Mouse (Mus musculus) right cerebral cortex, postnatal 10 days (tissue): Measurements from ENCODE around the gene Pde6d.

Source experiments
- DNase-seq, 2 experiments: peaks; one replicate each; pipeline ENCODE4 v3.0.0; 2021; ENCODE audit warnings: low spot score in 2 of 2

Gene Pde6d

DNA sequence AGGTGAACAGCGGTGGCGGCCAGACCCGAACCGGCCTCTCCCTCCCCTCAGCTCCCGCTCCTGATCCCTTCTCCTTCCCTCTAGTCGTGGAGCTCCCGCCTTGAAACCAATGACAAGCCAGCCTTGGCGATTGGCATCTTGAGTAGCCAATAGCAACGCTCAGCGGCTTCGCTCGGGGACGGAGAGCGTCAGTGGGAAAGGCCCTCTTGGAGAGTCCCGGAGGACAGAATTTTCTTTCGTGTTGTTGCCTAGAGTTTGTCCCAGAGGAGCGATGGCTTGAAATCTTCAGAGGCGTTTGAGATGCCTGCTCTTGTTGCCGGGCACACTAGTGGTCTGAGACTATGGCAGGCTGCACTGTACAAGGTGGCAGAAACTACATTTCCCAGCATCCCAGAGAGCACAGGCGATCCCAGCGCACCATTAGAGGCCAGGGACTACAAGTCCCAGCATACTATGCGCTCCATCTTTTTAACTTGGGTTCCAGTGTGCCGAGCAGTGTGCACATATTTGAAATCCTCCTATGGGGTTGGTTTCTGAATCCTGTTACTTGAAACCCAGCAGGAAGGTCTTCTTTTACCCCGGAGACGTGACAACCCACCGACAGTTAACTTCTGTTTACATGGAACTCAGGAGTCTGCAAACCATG is at the start of gene Pde6d, which contains the start of gene Cops7b:
TSS of gene Pde6d (minus strand) at position 179 of the 646 bp plus-strand sequence.
TSS of gene Cops7b (plus strand) at position 454 of the 646 bp plus-strand sequence.
- peak; percentile 97 to 98 for DNase-seq

DNA sequence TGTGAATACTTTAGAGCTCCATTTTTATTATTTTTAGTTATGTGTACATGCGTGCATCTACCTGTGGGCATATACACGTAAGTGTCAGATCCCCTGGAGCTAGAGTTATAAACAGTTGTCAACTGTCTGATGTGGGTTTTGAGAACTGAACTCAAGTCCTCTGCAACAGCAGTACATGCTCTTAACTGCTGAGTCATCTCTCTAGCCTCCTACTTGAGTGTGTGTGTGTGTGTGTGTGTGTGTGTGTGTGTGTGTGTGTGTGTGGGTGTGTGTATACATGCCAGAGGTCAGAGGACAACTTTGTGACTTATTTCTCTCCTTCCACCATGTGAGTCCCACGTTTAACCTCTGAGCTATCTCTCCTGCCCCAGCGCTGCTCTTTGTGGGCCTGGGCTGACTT is 48.1 kb upstream of the Pde6d start:
- DNase-seq: no peak

DNA sequence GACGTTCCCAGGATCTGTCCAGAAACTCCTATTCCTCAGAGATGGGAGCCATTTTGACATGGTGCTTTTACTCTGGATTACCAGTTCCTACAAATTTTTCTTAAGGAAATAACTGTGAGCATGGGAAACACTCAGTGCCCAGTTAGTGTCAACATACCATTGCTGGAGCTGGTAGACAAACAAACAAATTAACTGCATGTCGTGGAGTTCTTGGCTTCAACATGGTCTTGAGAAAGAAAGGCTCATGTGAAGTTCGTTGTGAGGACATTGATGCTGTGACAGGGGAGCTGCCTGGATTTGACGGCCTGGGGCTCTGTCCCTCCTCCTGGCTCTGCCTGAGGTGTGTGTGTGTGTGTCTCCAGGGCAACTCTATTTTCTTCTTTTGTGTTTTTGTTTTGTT is 47.5 kb upstream of the Pde6d start:
- DNase-seq: no peak

DNA sequence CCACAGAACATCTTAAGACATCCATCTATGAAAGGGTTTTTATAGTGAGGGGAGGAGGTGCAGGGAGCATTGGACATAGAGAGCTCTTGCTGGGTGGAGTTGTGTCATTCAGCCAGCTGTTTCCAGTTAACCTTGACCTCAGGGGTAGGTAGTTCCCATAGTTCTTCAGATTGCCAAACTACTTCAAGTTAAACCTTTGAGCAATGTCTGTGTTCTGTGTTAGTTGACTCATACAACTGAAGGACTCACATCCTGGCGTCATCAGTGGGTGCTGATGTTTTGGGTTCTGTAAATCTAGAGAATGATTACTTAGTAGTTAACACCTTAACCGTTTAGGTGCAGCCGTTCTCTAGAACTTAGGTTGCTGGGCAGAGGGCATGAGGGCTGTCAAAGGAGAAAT is 45.8 kb upstream of the Pde6d start:
- no peak for DNase-seq

DNA sequence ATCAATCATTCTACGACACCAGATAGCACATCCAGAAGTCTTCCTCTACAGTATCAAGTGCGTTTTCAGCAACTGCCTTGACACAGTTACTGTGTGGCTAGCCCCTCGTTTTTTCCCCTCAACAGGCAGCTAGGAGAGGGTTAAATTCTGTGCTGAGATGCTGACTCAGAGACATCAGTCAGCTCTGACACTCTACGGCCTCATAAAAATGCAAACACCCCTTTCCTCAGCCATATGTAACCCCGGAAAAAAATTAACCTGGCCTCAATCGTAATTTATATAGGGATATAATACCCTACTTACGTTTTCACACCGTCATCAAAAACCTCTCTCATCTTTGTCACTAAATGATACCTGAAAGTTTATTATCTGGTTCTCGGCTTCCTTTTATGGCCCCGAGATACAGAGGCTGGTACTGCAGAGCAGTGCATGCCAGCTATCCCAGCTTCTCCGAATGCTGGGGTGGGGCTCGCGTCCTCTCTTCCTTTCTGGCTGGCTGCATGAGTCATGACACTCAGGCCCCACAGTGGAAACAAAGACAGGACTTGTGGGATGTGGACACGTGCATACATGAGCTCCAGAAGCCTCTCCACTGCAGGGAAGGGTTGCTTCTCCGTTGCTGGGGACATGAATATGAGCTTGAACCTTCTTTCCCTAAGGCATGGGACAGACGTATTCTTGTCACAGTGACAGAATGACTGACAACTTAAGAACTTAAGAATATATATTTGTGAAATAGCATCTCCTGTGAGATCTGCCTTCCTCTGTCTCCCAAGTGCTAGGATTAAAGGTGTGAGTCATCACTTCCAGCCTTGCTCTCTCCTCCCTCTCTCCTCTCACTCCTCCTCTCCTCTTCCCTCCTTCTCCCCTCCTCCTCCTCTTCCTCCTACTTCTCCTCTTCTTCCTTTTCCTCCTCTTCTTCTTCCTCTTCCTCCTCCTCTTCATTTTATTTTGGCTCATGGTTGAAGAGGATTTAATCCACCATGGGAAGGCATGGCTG is 40.9 kb upstream of the Pde6d start:
- DNase-seq: no peak

DNA sequence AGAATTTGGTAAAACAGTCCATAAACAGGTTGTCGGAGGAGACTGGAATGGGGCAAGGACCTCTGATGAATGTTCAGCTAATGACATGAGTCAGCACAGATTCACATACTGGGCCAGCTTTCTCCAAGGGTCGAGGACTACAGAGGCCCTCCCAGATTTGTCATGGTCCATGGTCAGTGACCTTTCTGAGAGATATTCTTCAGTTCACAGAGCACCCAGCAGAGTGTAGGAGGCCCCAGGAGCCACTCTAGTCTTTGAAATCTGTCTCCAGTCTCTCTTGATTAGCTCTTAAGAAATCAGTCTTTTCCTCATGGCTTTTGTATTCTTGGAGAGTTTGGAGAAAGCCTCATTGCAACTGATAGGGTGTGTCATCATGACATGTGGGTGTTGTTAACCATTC is 39.9 kb upstream of the Pde6d start:
- no peak for DNase-seq

DNA sequence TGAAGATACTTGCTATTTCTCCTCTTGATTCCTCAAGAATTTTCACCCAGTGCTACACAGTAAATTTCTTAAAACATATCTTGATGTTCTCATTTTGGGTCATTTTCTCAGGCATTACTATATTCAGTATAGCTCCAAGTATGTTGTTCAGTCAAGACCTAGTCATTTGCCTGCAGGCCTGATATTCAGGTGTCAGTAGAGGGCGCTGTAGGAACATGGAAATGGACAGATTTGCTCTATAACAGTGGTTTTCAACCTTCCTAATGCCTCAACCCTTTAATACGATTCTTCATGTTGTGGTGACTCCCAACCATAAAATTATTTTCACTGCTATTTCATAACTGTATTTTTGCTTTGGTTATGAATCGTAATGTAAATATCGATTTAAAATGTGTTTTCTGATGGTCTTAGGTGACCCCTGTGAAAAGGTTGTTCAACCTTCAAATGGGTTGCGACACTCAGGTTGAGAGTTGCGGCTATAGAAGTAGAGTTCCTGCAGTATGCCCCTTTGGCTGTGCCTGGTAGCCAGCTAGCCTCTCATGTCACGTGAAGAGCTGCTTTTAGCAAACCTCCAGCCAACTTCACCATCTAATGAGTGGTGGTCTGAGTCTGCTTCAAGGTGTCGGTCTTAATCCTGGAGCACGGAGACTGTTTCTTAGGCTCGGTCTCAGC is 36.2 kb upstream of the Pde6d start:
- peak; percentile 81 to 86 for DNase-seq

DNA sequence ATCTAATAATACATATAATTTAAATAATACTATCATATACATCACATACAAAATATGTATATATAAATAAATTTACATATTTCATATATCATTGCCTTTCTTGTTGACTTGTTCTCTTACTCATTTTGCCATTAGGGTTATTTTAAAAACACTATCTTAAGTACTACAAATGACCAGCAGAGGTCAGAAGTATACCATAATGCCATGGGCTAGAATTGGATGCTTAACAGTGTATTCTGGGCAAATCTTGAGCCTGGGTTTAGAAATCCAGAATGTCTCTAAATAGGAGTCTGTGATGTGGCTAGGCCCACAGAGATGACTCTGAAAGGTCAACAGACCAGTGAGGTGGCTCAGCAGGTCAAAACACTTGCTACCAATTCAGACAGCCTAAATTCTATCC is 31.8 kb upstream of the Pde6d start:
- no peak for DNase-seq

DNA sequence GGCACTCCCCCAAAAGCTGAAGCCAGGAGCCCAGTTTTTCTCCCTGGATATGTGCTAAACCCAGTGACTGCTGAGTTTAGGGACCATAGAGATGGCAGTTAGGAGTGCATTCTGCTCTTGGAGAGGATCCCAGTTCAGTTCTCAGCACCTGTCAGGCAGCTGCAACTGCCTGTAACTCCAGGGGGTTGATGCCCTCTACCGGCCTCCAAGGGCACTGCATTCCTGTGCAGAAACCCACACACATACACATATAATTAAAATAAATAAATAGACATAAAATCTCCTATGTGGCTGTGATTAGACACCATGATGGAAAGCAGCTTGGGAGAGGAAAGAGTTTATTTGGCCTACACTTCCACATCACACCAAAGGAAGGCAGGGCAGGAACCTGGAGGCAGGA is 29.7 kb upstream of the Pde6d start:
- DNase-seq: no peak

DNA sequence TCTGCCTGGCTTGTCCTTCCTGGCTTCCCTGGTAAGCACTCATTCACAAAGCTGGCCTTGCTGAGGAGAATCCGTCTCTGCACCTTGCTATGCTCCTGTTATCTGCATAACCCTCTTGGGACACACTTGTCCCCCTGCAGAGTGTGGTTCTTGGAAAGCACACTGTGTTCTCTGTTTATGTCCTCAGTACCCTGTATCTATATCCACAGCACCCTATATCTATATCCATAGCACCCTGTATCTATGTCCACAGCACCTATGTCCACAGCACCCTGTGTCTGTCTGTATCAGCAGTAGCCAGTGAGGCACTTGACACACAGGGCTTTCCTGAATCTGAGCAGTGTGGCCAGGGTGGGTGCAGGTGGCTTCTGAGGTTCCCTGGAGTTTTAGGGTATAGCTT is 28.5 kb upstream of the Pde6d start:
- DNase-seq: no peak

DNA sequence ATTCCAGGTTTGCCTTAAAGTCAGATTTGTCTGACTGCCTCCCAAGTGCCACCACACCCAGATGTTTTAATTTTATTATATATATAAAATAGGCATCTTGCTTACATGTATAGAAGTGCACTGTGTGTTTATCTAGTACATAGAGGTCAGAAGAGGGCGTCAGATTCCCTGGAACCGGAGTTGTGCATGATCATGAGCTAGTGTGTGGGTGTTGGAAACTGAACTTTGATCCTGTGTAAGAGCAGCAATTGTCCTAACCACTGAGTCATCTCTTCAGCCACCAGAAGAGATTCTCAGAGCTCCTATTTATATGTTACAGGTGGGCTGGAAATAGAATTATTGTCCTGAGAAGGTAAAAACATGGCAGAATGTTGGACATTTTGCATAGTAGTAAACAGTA is 17.7 kb upstream of the Pde6d start:
- no peak for DNase-seq

DNA sequence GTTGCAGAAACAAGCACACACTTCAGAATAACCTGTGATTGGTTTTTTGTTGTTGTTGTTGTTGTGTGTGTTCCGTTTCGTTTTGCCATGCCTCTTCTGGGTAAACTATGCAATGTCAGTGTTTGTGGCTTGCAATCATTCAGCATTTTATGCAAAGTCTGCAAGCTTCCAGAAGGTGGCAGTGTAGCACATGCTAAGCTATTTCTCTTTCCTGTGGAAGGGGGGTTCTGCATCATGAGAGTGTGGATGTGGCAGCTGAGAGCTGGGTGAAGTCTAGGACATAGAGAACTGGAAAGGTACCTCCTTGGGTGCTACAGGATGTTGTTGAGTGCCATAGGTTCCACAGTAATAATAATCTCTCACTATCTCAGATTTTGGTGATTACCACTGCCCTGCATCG is 16.1 kb upstream of the Pde6d start:
- DNase-seq: peak; percentile 40 to 44

DNA sequence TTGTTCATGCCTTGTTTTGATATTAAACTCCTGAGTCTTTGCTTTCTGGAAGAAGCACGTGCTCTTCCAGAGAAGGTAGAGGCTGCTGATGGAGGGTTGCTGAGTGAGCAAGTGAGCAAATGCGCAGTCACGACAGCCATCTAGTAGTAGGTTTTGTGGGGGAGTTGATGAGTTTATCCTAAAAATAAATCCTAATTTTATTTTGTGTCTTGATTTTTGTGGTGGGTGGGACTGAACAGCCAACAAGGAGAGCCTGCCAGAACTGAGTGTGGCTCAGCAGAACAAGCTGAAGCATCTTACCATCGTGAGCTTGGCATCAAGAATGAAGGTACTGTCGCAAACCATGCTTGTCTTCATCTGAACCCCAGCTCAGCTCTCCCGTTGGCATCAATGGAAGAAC is 14.1 kb upstream of the Pde6d start:
- peak; percentile 34 to 38 for DNase-seq

DNA sequence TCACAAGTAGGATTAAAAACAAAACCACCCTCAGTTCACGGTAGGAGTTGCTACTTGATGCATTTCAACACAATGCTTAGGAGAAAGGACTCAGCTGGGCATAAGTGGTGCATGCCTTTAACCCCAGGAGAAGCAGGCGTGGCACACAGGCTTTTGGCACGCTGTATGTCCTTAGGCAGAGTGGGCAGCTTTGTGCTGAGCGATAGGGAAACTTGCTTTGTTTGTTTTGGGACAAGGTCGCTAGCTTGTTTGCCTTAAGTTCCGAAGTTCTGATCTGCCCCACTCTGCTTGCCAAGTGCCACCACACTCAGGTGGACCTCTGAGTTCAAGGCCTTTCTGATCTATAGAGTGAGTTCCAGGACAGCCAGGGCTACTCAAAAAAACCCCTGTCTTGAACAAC is 12.9 kb upstream of the Pde6d start:
- DNase-seq: no peak

DNA sequence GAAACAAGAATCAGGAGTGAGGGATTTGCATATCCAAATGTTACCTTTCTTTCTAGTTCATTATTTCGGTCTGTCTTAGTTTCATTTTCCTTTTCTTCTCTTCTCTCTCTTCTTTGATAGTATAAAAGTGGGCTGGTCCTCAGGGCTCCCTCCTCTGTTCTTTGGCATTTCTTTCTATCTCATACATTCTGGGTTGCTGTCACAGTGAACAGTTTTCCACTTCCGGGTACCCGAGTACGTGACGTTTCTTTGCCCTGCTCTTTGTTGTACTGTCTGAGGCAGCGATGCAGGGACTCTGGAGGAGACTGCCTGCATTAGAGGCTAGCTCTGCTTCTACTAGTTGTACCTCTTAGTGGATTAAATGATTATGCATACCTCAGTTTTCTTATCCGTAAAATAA is 12.1 kb upstream of the Pde6d start:
- no peak for DNase-seq

DNA sequence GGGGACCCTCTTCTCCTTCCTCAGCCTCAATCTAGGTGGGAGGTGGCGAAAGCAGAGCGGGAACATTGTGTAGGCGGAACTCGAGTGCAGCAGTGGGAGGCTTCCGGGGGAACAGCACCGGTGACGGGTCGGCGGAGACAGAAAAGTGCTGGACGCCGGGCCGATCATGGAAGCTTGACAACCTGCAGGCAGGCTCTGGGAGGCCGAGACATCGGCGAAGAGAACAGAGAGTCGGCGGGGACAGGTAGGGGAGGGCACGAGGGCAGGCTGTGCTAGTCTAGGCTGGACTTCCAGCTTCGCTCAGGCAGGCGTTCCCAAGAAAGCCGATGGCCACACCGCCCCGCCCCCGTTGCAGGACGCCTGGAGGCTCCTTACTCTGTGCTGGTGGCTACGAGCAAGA is 4.6 kb upstream of the Pde6d start:
- DNase-seq: peak; percentile 90

DNA sequence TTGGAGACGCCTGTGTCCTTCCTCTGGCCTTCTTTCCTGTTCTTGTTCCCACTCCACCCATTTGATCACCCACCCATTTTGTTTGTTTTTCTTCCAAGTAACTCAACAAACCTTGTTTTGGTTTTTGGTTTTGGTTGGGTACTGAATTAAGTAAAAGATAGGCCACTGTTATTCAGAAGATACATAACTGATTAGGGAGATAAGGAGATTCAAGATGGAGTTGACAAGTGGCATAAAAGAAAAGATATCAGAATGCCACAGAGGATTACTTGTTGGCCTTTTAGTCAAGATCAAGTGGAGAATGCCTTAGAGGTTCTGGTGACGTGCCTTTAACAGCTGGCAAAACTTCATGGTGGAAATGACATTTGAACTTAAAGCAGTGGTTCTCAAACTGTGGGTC is 1.3 kb upstream of the Pde6d start:
- no peak for DNase-seq

DNA sequence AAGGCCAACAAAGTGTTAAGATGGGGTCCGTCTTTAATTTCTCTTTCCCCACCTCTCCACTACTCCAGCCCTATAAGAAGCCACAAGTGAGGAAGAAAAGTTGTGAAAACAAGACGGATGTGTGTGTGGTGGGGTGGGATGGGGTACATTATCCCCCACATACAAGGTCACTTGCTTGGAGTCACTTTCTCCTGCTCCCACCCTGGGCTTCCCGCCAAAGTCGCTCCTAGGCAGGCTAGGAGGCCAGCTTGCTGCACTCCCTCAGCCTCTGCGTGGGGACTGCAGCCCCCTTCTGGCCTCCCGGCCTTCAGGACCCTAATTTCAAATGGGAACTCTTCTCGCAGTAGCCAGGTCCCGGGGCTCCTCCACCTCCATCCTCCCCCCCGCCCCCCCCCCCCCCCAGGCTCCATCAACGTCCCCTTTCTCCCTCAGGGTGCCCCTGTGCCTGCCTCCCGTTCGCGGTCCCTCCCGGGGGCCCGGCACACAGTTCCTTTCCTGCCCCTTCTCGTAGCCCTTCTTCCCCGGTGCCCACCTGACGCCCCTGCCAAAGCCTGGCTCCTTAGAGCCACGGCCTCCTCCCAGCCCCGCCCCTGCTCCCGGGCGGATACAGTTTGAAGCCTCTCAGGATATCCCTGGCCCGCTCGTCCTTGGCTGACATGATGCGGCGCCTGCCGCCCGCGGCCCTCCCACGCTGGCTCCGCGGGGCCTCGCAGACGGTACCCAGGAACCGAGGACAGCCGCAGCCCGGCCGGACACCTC is 558 bp downstream of the Pde6d start:
- DNase-seq: peak; percentile 47 to 64

DNA sequence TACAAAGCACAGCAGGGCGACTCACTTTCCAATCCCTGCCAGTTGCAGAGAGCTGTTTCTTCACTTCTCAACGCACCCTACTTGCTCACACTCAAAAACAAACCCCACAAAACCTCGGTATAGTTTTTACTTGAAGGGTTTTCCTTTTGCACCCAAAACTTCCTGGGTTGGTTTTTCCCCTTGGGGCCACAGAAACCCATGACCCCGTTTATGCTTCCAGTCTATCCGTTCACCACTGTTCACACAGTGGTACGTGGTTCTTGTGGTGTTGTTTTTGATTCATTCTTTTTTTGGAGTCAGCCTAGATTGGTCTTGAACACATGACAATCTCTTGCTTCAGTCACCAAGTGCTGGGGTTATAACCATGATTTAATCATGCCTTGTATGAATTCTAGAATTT is 2.0 kb downstream of the Pde6d start:
- no peak for DNase-seq

DNA sequence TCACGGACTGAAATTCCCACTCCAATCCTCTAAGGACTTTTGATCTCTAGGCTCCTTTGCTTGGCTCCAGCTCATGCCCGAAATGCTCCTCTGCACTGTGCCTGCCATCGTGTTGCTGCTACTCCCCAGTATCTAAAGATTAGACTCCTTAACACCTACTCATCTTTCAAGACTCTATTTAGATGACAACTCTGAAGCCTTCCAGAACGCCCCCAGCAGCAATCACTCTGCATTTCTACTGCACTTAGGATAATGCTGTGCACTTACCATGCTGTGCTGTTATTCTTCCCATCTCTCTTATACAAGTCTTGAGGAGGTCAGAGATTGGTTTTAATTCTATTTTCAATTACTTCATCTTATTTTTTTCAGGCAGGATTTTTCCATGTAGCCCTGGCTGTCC is 10.5 kb downstream of the Pde6d start:
- DNase-seq: no peak

DNA sequence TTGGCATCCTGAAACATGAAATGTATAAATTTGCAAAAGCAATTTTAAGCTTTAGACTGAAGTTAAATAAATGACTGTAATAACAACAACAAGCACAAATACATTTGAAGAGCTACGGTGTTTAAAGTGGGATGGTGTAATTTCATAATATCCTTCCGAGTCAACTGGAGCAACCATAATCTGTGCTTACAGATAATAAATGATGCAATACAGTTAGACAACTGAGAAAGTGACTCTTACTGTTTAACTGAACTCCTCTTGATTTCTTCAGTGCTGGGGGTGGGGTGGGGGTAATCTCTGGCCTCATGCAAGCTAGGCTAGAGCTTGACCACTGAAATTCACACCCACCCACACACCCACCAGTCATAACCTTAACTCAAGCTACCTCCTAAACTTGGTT is 11.0 kb downstream of the Pde6d start:
- no peak for DNase-seq
